Mouse (Mus musculus): ENCODE data around the gene Kxd1. TPM values are rescaled to one million over a fixed set of nuclear protein-coding genes. Genes with fewer than 3 reads are reported as not detected.

Gene Kxd1
- polyA plus RNA-seq, 1 experiment from 2014 or later, result 81.8 TPM

GRCm38 (mm10) chr8:70490061-70490879, 37.5 kb downstream of the Kxd1 start:
- Histone ChIP-seq H3K27me3 (ENCODE audit: insufficient read depth, low read length) (peaks cover 87% of the 10 kb centered on the region), H3K4me1 (replicated peaks; ENCODE audit: insufficient read depth, low read length) (peaks cover 32% of the 10 kb centered on the region), H3K9ac (ENCODE audit: low read depth, low read length) (no peak overlapping the region), H3K4me3 (replicated peaks; ENCODE audit: low read depth, low read length) (no peak overlapping the region), H3K27ac (no peak overlapping the region), H3K36me3 (ENCODE audit: insufficient read depth, low read length) (no peaks in the 10 kb centered on the region), H3K9me3 (replicated peaks; ENCODE audit: low read length) (no peaks in the 10 kb centered on the region), H3K4me2 (ENCODE audit: low read length) (no peak overlapping the region)
- ATAC-seq (replicated peaks; ENCODE audit: low FRiP score, low read depth) (no peak), DNase-seq (ENCODE audit: low spot score) (no peak)
- 20% methylated on average over 10 of the region's 10 CpGs for WGBS
- TF ChIP-seq CTCF (IDR thresholded peaks at IDR 0.05; ENCODE audit: low read depth), result no peak

GRCm38 (mm10) chr8:70489576-70489975, 38.2 kb downstream of the Kxd1 start:
- WGBS, result under 1% methylated on average over 23 of the region's 41 CpGs
- Histone ChIP-seq H3K9me3 (replicated peaks; ENCODE audit: low read length) (no peaks in the 10 kb centered on the region), H3K36me3 (ENCODE audit: insufficient read depth, low read length) (no peaks in the 10 kb centered on the region), H3K4me1 (replicated peaks; ENCODE audit: insufficient read depth, low read length) (peaks cover 32% of the 10 kb centered on the region), H3K4me3 (replicated peaks; ENCODE audit: low read depth, low read length) (peak overlapping the region; percentile 26), H3K9ac (ENCODE audit: low read depth, low read length) (no peak overlapping the region), H3K27ac (no peak overlapping the region), H3K4me2 (ENCODE audit: low read length) (peak overlapping the region; percentile 61), H3K27me3 (ENCODE audit: insufficient read depth, low read length) (peaks cover 80% of the 10 kb centered on the region)
- no peak for ATAC-seq (replicated peaks; ENCODE audit: low FRiP score, low read depth)
- DNase-seq (ENCODE audit: low spot score), result no peak
- no peak for TF ChIP-seq CTCF (IDR thresholded peaks at IDR 0.05; ENCODE audit: low read depth)

- H3K27ac ChIP-seq, result no peak overlapping the region
- no peak overlapping the region for H3K9ac ChIP-seq (ENCODE audit: low read depth, low read length)
- no peak for DNase-seq (ENCODE audit: low spot score)
These were observed 38.8 kb downstream of the Kxd1 start for GRCm38 (mm10) chr8:70488931-70489470.

GRCm38 (mm10) chr8:70487993-70488796, 39.6 kb downstream of the Kxd1 start:
- Histone ChIP-seq H3K4me1 (replicated peaks; ENCODE audit: insufficient read depth, low read length) (peaks cover 28% of the 10 kb centered on the region), H3K27ac (no peak overlapping the region), H3K36me3 (ENCODE audit: insufficient read depth, low read length) (no peaks in the 10 kb centered on the region), H3K27me3 (ENCODE audit: insufficient read depth, low read length) (peaks cover 66% of the 10 kb centered on the region), H3K9ac (ENCODE audit: low read depth, low read length) (peak overlapping the region; percentile 40; the same call in 1 of the 2 replicates), H3K4me3 (replicated peaks; ENCODE audit: low read depth, low read length) (peak overlapping the region; percentile 21; the same call in 1 of the 2 replicates), H3K9me3 (replicated peaks; ENCODE audit: low read length) (no peaks in the 10 kb centered on the region), H3K4me2 (ENCODE audit: low read length) (peak overlapping the region; percentile 61)
- TF ChIP-seq CTCF (IDR thresholded peaks at IDR 0.05; ENCODE audit: low read depth), result no peak
- WGBS, result 5% methylated on average over 55 of the region's 55 CpGs
- ATAC-seq (replicated peaks; ENCODE audit: low FRiP score, low read depth) (peak; percentile 26; the same call in 1 of the 2 replicates), DNase-seq (ENCODE audit: low spot score) (no peak)

More at GRCm38 (mm10) chr8:70488931-70489470, 38.8 kb downstream of the Kxd1 start:
- H3K36me3 ChIP-seq (ENCODE audit: insufficient read depth, low read length), result no peaks in the 10 kb centered on the region
- no peaks in the 10 kb centered on the region for H3K9me3 ChIP-seq (replicated peaks; ENCODE audit: low read length)
- H3K4me3 ChIP-seq (replicated peaks; ENCODE audit: low read depth, low read length), result peak overlapping the region; percentile 26
- peak overlapping the region; percentile 61 for H3K4me2 ChIP-seq (ENCODE audit: low read length)
- no peak for TF ChIP-seq CTCF (IDR thresholded peaks at IDR 0.05; ENCODE audit: low read depth)
- 4% methylated on average over 14 of the region's 14 CpGs for WGBS
- ATAC-seq (replicated peaks; ENCODE audit: low FRiP score, low read depth), result no peak
- H3K4me1 ChIP-seq (replicated peaks; ENCODE audit: insufficient read depth, low read length), result peaks cover 32% of the 10 kb centered on the region
- H3K27me3 ChIP-seq (ENCODE audit: insufficient read depth, low read length), result peaks cover 74% of the 10 kb centered on the region

- Histone ChIP-seq H3K9me3 (replicated peaks; ENCODE audit: low read length) (no peaks in the 10 kb centered on the region), H3K27me3 (ENCODE audit: insufficient read depth, low read length) (peaks cover 55% of the 10 kb centered on the region), H3K4me2 (ENCODE audit: low read length) (peak within 1 kb of the TSS; percentile 61), H3K27ac (no peak within 1 kb of the TSS), H3K4me1 (replicated peaks; ENCODE audit: insufficient read depth, low read length) (peaks cover 24% of the 10 kb centered on the region), H3K9ac (ENCODE audit: low read depth, low read length) (peak within 1 kb of the TSS; percentile 40; the same call in 1 of the 2 replicates), H3K4me3 (replicated peaks; ENCODE audit: low read depth, low read length) (peak within 1 kb of the TSS; percentile 21; the same call in 1 of the 2 replicates), H3K36me3 (ENCODE audit: insufficient read depth, low read length) (no peaks in the 10 kb centered on the region)
- 9% methylated on average over 33 of the region's 33 CpGs for WGBS
- no peak for DNase-seq (ENCODE audit: low spot score)
- ATAC-seq (replicated peaks; ENCODE audit: low FRiP score, low read depth), result no peak
- no peak for TF ChIP-seq CTCF (IDR thresholded peaks at IDR 0.05; ENCODE audit: low read depth)
These were observed 40.7 kb downstream of the Kxd1 start, which contains the start of gene Tmem59l for GRCm38 (mm10) chr8:70486941-70487520. Tmem59l (minus strand) TSS chr8:70487358.
